Mouse (Mus musculus) cerebellum, adult 2 months (tissue): ENCODE results near the gene Podxl.

Experiments used
- CTCF ChIP-seq: fragments of 200-500 bp; IDR thresholded peaks from 2 replicates; pipeline ENCODE4 v1.5.1; 2011; ENCODE audit warnings: low read depth, mild to moderate bottlenecking, control low read depth, low read length, moderate library complexity, borderline replicate concordance; ENCODE audit not compliant: insufficient read depth
- POLR2A ChIP-seq: fragments of 200-500 bp; IDR thresholded peaks from 2 replicates; pipeline ENCODE4 v1.6.1; 2011; ENCODE audit warnings: low read length, control low read depth, borderline replicate concordance; ENCODE audit not compliant: insufficient read depth

- TF ChIP-seq CTCF (no peak), POLR2A (no peak)
These were observed 36.9 kb downstream of the Podxl start for GRCm38 (mm10) chr6:31526929-31527328.
